Mouse (Mus musculus): ENCODE data around the gene Plekhf1. TPM values are rescaled to one million over a fixed set of nuclear protein-coding genes. Genes with fewer than 3 reads are reported as not detected.

Plekhf1 gene
- polyA plus RNA-seq, 1 experiment from 2014 or later = 5.4 TPM

DNA sequence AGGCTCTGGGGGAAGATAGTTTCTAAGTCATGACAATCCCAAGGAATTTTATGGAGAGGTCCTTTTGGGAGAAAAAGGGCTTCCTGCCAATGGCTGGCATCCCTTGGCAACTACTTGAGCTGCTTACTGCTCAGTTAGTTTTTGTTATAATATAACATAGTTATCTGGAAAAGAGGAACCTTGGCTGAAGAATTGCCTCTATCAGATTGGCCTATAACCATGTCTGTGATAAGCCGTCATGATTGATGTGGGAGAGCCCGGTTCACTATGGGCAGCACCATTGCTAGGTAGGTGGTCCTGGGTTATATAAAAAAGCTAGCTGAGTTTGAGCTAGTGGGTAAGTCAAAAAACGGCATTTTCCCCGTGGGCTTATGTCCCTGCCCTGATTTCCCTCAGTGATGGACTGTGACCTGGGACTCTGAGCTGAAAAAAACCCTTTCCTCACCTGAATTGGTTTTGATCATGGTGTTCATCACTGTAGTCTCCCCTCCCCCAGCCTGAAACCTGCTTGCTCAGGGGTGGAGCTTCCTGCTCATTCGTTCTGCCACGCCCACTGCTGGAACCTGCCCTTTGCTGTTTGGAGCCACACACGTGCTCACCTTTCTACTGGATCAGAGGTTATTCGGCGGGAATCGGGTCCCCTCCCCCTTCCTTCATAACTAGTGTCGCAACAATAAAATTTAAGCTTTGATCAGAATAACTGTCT, 8.7 kb upstream of the Plekhf1 start:
- no peaks in the 10 kb centered on the region for H3K27me3 ChIP-seq
- H3K9me3 ChIP-seq = no peaks in the 10 kb centered on the region
- no peaks in the 10 kb centered on the region for H3K4me1 ChIP-seq
- 40% methylated on average over 11 of the region's 11 CpGs for WGBS
- no peak overlapping the region for H3K4me2 ChIP-seq
- H3K36me3 ChIP-seq = no peaks in the 10 kb centered on the region
- no peak overlapping the region for H3K4me3 ChIP-seq
- no peak overlapping the region for H3K27ac ChIP-seq
- no peak for ATAC-seq (ENCODE audit: insufficient number of reproducible peaks, low FRiP score, low TSS enrichment, low read depth)
- H3K9ac ChIP-seq = no peak overlapping the region

DNA sequence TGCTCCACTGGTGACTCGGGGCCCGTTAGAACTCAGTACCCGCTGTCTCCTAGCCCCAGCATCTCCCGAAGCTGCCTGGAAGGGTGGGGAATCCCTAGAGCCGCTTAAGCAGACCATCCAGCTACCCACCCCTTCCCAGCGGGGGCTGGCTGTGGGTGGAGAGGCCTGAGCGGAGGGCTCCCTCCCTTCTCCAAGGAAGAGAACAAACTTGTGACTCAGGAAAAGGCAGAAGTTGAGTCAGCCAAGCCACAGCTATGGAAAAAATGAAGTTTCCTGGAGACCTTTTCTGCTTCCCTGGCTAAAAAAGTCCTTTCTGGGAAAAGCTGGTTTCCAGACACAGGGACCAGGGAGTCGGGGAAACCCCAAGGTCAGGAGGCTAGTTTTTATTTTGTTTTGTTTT, 2.5 kb upstream of the Plekhf1 start:
- no peak for ATAC-seq (ENCODE audit: insufficient number of reproducible peaks, low FRiP score, low TSS enrichment, low read depth)
- H3K27me3 ChIP-seq = 0 out of 2 replicates have a peak, but pooled peaks cover 3% of the 10 kb centered on the region
- no peaks in the 10 kb centered on the region for H3K36me3 ChIP-seq
- H3K4me2 ChIP-seq = 0 out of 2 replicates have a peak overlapping the region, but pooled peaks have one; percentile 31
- H3K4me1 ChIP-seq = peaks cover 27% of the 10 kb centered on the region; the same call in 1 of the 2 replicates
- H3K9ac ChIP-seq = no peak overlapping the region
- 14% methylated on average over 8 of the region's 8 CpGs for WGBS
- H3K4me3 ChIP-seq = no peak overlapping the region
- no peaks in the 10 kb centered on the region for H3K9me3 ChIP-seq
- peak overlapping the region; percentile 67; the same call in 1 of the 2 replicates for H3K27ac ChIP-seq

DNA sequence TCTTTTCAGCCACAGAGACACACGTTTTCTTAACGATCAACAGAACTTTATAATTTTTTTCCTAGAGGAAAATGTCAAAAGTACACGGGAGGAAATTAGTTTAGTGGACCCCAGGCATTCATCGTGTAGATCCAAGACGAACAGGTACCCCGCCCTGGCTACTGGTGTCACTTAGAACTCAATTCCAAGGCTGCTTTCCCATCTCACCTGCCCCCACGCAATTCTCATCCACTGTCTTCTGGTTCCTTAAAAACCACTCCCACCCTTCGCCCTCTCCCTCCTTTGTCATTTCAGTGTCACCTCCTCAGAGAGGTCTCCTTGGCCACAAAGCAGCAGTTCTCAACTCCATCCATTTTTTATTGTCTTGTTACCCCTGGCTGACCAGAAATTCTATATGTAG, 513 bp upstream of the Plekhf1 start:
- H3K36me3 ChIP-seq = no peaks in the 10 kb centered on the region
- peak overlapping the region; percentile 77 for H3K4me2 ChIP-seq
- H3K4me3 ChIP-seq = peak overlapping the region; percentile 62
- H3K9me3 ChIP-seq = no peaks in the 10 kb centered on the region
- 0 out of 2 replicates have a peak, but pooled peaks cover 3% of the 10 kb centered on the region for H3K27me3 ChIP-seq
- 23% methylated on average over 8 of the region's 8 CpGs for WGBS
- peaks cover 31% of the 10 kb centered on the region; the same call in 1 of the 2 replicates for H3K4me1 ChIP-seq
- no peak for ATAC-seq (ENCODE audit: insufficient number of reproducible peaks, low FRiP score, low TSS enrichment, low read depth)
- H3K27ac ChIP-seq = peak overlapping the region; percentile 57; the same call in 1 of the 2 replicates
- H3K9ac ChIP-seq = no peak overlapping the region

DNA sequence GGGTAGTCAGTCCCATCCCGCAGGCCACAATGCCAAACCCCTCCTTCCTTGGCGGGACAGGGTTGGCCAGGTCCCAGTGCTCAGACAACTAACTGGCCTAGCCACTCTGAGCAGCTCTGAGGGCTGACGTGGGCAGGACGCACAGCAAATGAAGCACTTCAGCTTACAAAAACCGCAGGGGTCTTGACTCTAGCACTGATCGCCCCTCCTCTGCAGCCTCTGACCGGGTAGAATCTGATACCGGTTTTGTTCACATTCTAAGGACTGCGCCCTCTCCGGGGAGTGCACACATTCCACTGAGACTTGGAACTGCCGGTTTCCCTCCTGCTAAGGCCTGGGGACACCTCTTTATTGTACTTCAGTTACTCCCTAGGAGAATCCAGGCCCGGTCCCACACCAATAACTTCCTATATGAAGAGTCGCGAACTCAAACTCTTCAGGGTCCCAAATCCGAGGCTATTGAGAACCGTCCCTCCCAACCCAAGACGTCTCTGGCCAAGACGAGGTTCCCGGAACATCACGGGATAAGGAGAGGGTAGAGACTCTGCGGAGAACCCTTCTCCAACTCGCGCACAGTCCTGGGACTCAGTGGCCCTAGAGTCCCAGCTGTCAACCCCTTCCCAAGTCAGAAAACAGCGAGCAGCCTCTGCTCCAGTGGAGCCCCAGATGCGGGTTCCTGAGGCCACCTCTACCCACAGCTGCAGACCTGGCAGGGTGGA, 476 bp downstream of the Plekhf1 start:
- under 1% methylated on average over 25 of the region's 25 CpGs for WGBS
- ATAC-seq (ENCODE audit: insufficient number of reproducible peaks, low FRiP score, low TSS enrichment, low read depth) = peak; percentile 64
- Histone ChIP-seq H3K27ac (peak overlapping the region; percentile 81), H3K9me3 (no peaks in the 10 kb centered on the region), H3K4me3 (peak overlapping the region; percentile 62), H3K9ac (peak overlapping the region; percentile 56), H3K36me3 (no peaks in the 10 kb centered on the region), H3K27me3 (0 out of 2 replicates have a peak, but pooled peaks cover 3% of the 10 kb centered on the region), H3K4me1 (peaks cover 31% of the 10 kb centered on the region; the same call in 1 of the 2 replicates), H3K4me2 (peak overlapping the region; percentile 77)

DNA sequence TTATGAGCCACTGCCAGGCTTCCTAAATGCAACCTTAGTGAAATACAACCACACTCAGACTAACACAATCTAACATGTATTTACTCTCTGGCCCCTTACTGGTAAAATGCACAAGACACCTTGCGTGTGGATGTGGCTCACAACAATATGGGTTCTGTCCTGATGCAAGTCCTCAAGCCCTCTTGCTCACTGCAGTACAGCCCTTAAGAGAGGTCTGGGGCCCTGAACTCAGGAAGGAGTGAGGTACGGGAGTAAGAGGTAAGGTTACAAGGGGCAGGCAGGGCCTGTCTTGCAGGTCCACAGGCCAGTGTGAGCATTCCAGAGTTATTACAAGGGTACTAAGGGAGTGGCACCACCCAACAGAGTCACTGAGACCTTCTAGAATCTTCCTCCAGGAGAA, 1.6 kb downstream of the Plekhf1 start:
- whole genome bisulfite sequencing = 69% methylated on average over 2 of the region's 2 CpGs

DNA sequence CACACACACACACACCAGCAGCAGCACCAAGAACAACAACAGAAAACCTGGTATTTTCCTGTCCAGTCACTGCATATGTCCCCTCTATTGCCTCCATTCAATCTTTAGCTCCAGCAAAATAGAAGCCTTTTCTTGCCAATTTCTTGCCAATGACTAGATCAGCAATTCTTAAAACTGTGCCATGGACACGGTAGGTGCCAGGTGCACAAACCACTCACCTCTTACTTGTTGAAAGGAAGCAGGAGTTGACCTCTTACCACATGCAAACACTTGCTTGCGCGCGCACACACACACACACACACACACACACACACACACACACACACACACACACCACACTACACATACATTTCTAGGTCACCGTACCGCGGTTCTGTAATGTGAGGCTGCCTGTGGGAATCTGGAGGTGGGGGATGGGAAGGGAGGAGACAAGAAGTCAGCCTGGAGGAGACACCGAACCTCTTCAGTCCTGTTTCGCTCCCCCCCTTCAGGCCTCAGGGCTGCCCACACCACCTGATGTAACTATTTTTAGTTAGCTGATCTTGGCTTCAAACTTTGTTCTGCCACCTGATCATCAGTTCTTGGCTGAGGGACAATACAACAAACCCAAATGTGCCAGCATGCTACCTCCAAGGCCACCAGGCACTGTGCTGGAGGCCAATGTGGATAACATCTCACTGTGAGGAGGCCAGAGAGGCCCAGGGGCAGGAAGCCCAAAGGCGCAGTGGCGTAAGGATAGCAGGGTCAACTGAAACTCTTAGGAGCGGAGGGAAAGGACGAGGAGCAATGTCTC, 3.0 kb downstream of the Plekhf1 start:
- Histone ChIP-seq H3K4me3 (no peak overlapping the region), H3K9ac (no peak overlapping the region), H3K27ac (no peak overlapping the region), H3K4me2 (no peak overlapping the region), H3K27me3 (0 out of 2 replicates have a peak, but pooled peaks cover 3% of the 10 kb centered on the region), H3K9me3 (no peaks in the 10 kb centered on the region), H3K4me1 (peaks cover 22% of the 10 kb centered on the region; the same call in 1 of the 2 replicates), H3K36me3 (peaks cover 15% of the 10 kb centered on the region; the same call in 1 of the 2 replicates)
- ATAC-seq (ENCODE audit: insufficient number of reproducible peaks, low FRiP score, low TSS enrichment, low read depth) = no peak
- WGBS = 82% methylated on average over 13 of the region's 13 CpGs

More for the DNA sequence above, 1.6 kb downstream of the Plekhf1 start:
- no peak overlapping the region; the same call in 1 of the 2 replicates for H3K27ac ChIP-seq
- H3K36me3 ChIP-seq = peaks cover 8% of the 10 kb centered on the region; the same call in 1 of the 2 replicates
- no peaks in the 10 kb centered on the region for H3K9me3 ChIP-seq
- H3K9ac ChIP-seq = no peak overlapping the region
- 0 out of 2 replicates have a peak, but pooled peaks cover 3% of the 10 kb centered on the region for H3K27me3 ChIP-seq
- peak overlapping the region; percentile 77; the same call in 1 of the 2 replicates for H3K4me2 ChIP-seq
- no peak for ATAC-seq (ENCODE audit: insufficient number of reproducible peaks, low FRiP score, low TSS enrichment, low read depth)
- peaks cover 31% of the 10 kb centered on the region; the same call in 1 of the 2 replicates for H3K4me1 ChIP-seq
- peak overlapping the region; percentile 62; the same call in 1 of the 2 replicates for H3K4me3 ChIP-seq

DNA sequence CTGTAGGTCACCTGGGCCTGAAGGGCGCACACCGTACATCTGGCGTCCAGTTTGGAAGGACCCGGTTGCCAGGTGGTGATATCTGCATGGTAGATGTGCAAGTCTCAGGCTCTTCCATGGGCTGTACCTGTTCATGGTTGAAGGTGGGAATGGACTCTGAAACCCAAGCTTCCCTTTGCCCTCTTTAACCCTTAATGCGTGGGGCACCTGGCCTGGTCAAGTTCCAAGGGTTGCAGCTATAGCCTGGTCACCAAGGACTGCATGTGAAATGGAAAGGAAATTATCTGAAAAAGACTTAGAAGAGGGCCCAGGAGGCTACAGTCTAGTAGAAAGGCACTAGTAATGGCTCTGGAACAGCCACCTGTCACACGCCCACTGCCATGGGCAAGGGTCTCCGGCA, 7.0 kb downstream of the Plekhf1 start:
- H3K4me3 ChIP-seq = no peak overlapping the region
- H3K27ac ChIP-seq = no peak overlapping the region
- 97% methylated on average over 7 of the region's 7 CpGs for WGBS
- ATAC-seq (ENCODE audit: insufficient number of reproducible peaks, low FRiP score, low TSS enrichment, low read depth) = no peak
- H3K36me3 ChIP-seq = peaks cover 17% of the 10 kb centered on the region; the same call in 1 of the 2 replicates
- H3K9ac ChIP-seq = no peak overlapping the region
- H3K4me2 ChIP-seq = no peak overlapping the region
- H3K9me3 ChIP-seq = no peaks in the 10 kb centered on the region
- peaks cover 5% of the 10 kb centered on the region; the same call in 1 of the 2 replicates for H3K4me1 ChIP-seq
- H3K27me3 ChIP-seq = no peaks in the 10 kb centered on the region

DNA sequence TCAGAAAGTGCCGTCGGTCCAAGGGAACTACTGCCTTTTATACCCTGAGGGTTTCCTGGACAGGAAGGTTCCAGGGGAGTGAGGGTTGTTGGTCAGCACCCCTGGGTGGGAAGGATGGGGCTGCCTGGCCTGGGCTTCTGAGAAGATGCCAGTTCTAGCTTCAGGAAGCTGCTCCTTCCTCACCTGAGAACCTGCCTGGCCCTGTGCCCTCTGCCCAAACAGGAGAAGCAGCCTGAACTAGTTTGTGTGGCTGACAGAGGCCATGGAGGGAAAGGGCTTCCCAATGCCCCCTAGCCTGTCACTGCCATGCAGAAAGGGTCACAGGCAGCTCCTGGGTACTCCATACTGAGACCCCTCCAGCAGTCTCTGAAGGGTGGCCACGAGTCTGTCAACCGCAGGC, 8.3 kb downstream of the Plekhf1 start:
- Histone ChIP-seq H3K9me3 (no peaks in the 10 kb centered on the region), H3K27ac (no peak overlapping the region), H3K9ac (no peak overlapping the region), H3K4me3 (no peak overlapping the region), H3K4me1 (no peaks in the 10 kb centered on the region), H3K4me2 (no peak overlapping the region), H3K36me3 (peaks cover 17% of the 10 kb centered on the region; the same call in 1 of the 2 replicates), H3K27me3 (no peaks in the 10 kb centered on the region)
- WGBS = 90% methylated on average over 4 of the region's 4 CpGs
- ATAC-seq (ENCODE audit: insufficient number of reproducible peaks, low FRiP score, low TSS enrichment, low read depth) = no peak

DNA sequence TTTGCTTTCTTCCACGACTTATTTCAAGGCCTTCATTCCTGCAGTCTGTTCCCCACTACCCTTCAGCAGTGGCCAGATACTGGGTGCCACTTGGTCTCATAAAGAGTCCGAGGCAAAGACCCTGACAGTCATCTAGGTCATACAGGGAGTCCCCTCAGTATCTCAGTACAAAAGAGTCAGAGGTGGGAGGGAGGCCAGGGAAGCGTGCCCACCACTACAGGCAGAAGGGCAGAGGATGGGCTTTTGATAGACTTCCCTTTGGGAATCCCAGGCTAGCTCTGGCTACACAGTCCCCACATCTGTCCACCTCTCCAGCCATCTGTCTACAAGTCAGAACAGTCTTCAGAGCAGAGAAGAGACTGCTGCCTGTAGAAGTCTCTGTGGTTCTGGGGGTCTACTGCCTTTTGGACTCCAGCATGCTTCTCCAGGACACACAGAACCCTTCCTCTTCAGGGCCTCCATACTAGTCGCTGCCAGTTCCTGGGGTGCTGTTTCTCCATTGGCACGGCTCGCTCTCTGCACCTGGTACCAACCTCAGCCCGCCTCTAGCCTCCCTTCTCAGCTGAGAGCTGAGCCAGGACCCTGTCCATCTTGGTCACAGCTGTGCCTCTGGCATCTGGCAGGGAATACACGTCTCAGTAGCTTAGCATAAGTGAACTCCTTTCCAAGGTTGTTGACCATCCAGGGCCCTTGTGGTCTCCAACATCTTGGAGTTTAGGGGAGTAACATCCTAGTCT, 9.0 kb downstream of the Plekhf1 start:
- Histone ChIP-seq H3K9ac (no peak overlapping the region), H3K9me3 (no peaks in the 10 kb centered on the region), H3K27me3 (no peaks in the 10 kb centered on the region), H3K4me1 (no peaks in the 10 kb centered on the region), H3K36me3 (peaks cover 17% of the 10 kb centered on the region; the same call in 1 of the 2 replicates), H3K4me2 (no peak overlapping the region), H3K4me3 (no peak overlapping the region), H3K27ac (no peak overlapping the region)
- 80% methylated on average over 8 of the region's 8 CpGs for whole genome bisulfite sequencing
- no peak for ATAC-seq (ENCODE audit: insufficient number of reproducible peaks, low FRiP score, low TSS enrichment, low read depth)

DNA sequence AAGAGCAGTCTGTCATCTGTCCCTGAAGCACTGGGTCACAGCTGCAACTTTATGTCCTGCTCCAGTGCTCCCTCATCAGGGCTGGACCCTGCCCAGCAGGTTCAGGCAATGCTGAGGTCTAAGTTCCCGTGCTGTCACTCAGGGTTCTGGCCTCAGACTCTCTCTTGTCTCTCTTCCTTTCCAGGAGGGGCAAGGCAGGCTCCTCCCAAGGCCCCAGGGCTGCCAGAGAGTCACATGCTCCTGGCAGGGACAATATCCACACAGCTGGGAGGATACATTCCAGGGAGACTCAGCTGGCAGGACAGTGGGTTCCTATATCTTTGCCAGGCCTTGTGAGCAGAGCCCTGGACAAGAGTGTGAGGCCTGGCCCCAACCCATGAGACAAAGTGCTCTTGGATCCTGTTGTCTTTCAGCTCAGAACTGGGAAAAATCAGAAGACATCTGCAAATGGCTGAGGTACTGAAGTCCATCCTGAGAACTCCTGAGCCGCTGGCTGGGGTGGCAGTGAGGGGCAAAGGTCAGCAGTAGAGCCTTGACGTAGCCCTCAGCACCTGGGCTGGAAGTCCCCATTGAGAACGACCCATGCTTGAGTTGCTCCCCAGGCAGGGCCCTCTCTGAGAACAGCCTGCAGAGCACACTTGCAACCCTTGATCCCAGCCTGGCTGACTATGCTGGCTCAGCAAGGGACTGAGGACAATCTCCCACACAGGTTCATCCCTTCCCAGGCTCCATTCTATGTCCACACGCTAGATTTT, 10.2 kb downstream of the Plekhf1 start:
- Histone ChIP-seq H3K36me3 (peaks cover 17% of the 10 kb centered on the region; the same call in 1 of the 2 replicates), H3K4me1 (no peaks in the 10 kb centered on the region), H3K9ac (no peak overlapping the region), H3K27me3 (no peaks in the 10 kb centered on the region), H3K4me2 (no peak overlapping the region), H3K27ac (no peak overlapping the region), H3K9me3 (no peaks in the 10 kb centered on the region), H3K4me3 (no peak overlapping the region)
- ATAC-seq (ENCODE audit: insufficient number of reproducible peaks, low FRiP score, low TSS enrichment, low read depth) = no peak
- WGBS = 61% methylated on average over 5 of the region's 5 CpGs

Data from limb, embryonic 15.5 days (tissue).